Mouse (Mus musculus) liver, postnatal 0 days (tissue): Measurements from ENCODE around the gene Tmem107.

Source experiments
- CTCF ChIP-seq: sonication (generic); IDR thresholded peaks from 2 replicates; pipeline ENCODE4 v1.5.1; 2016; ENCODE audit warnings: antibody characterized with exemption, low read depth
- EP300 ChIP-seq: IDR thresholded peaks from 2 replicates; pipeline ENCODE4 v1.6.1; 2016; ENCODE audit warnings: antibody characterized with exemption, low read depth, mild to moderate bottlenecking

GRCm38 (mm10) chr11:69094697-69095429, 24.3 kb downstream of the Tmem107 start, which contains the start of gene Per1:
- TF ChIP-seq CTCF (no peak), EP300 (peak; percentile 91)
